Mouse (Mus musculus) urinary bladder, postnatal 14 days (tissue): Measurements from ENCODE around the gene Asdurf.
"Not testable (repeated sequence)": the region's sequence is repeated elsewhere in the genome, so short reads cannot be mapped to it uniquely, and the experiment has no call there.

ENCODE experiments used
- DNase-seq: peaks from one replicate; pipeline ENCODE4 v3.0.0; 2021; ENCODE audit warnings: low spot score

The Asdurf gene

GRCm38 (mm10) chr1:53352327-53353261, at the start of gene Asdurf, which contains the start of the genes Gm28551 and Asnsd1:
Gene Asdurf (minus strand): TSS chr1:53352619.
Gene Gm28551 (minus strand): TSS chr1:53352667.
Gene Asnsd1 (minus strand): TSS chr1:53352752.
- DNase-seq: peak; percentile 97

- not testable (repeated sequence) for DNase-seq
Observed at GRCm38 (mm10) chr1:53393936-53394760, 41.7 kb upstream of the Asdurf start.

- no peak for DNase-seq
Observed at GRCm38 (mm10) chr1:53388762-53389161, 36.3 kb upstream of the Asdurf start.

DNA sequence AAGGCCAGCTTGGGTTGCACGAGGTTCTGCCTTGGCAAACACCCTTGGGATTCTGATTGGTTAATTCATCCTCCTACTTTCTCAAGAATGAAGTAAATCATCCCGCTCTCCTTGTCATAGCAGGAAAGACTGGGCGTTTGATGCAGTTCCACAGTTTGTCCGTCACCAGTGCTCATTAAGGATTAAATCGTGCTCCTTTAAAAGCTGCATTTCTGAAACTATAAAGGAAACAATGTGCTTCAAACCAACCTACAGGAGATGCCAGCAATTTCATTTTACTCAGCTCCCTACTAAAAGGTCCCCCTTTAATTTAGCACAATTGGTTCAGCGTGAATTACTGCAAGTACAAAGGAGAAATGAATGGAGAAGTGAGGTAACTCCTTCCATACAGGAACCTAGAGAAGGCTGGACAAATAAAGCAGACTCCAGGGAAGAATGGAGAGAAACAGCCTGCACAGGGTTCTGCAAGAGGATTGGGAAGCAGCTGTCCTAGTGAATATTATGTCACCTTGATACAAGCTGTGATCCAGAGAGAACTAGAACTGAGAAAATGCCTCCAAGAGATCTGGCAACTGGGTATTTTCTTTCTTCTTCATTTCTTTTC, 31.8 kb upstream of the Asdurf start:
- DNase-seq: no peak

DNA sequence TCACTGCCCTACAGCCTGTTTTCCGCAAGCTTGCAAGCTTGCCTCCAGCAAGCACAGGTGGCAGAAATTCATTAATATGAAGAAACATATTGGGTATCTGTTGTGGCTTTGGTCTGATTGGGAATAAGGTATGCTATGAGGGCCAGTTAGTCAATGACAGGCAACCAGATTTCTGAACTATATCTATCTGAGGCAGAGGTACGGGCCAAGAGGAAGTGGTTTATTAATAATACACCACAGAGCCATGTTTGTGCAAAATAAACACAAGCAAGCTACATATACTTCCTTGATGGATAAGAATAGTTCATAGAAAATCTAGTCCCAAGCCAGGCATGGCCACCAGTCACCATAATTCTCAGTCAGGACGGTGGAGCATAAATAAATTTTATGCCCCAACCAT, 25.3 kb upstream of the Asdurf start:
- no peak for DNase-seq

DNA sequence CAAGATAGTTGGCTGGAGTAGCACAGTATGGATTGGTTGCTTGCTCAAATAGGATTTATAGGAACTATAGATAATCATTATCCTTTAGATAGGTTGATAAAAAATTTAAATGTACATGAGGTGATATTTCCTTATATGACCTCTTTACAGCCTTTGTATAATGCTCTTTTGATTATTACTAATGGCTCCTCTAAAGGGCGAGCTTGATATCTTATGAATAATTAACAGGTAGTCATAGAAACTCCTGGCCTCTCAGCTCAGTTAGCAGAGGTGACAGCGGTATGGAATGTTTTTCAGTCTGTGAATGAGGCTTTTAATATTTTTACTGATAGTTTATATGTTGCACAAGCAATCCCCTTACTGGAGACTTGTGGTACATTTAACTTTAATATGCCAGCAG, 23.5 kb upstream of the Asdurf start:
- DNase-seq: not testable (repeated sequence)

DNA sequence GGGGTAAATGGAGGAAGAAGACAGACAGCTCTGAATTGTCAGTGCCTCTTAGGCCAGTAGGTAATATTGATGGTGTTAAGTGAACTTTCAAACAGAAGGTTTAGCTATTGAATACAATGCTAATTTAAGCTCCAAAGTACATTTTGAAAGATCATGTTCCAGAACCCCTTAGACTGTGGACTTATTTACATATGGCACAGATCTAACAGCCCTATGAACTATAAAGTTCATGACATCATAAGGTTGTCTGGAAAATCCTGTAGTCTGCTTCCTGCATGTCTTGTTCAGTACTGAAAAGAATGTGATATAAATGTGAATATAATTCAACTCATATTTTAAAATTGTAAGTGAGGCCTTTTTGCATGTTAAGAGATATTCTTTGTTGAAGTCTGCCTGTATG, 6.6 kb upstream of the Asdurf start:
- no peak for DNase-seq

DNA sequence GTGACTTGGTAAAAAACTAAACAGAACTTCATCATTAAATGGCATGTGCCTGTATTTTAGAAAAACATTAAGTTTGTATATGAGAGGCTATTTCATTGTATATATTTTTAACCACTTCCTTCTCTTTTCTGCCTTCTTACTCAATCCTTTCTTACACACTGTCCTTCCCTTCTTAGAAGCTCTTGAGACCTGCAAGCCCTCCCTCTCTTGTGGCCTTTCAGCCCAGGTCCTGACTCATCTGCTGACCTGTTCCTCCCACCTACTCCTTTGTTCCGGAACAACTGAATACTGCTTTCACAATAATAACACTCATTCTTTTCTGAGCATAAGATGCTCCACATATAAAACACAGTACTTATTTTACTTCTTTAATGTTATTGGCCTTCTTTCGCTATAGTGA, 11.3 kb downstream of the Asdurf start:
- DNase-seq: no peak

- not testable (repeated sequence) for DNase-seq
Observed at GRCm38 (mm10) chr1:53337403-53337802, 15.0 kb downstream of the Asdurf start.

- no peak for DNase-seq
Observed at GRCm38 (mm10) chr1:53335465-53335864, 17.0 kb downstream of the Asdurf start.

DNA sequence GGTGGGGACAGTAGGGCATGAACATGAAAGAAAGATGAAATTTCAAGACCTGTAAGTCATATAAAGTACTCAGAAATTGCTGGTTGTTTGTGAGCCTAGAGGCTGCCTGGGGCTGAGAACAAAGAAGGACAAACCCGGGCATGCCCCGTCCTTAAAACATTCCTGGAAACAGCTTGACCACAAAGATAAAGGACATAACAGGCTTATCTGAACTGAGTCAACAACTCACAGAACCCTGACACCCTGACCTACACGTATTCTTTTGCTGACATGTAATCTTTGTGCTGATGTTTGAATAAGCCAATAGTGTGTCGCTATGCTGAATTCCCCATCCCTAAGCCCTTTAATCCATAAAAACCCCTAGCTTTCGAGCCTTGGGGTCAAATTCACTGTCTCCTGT, 18.9 kb downstream of the Asdurf start:
- not testable (repeated sequence) for DNase-seq

- no peak for DNase-seq
Observed at GRCm38 (mm10) chr1:53324827-53325494, 27.5 kb downstream of the Asdurf start.

GRCm38 (mm10) chr1:53324277-53324676, 28.1 kb downstream of the Asdurf start:
- no peak for DNase-seq

- DNase-seq: no peak
Observed at GRCm38 (mm10) chr1:53323254-53323653, 29.2 kb downstream of the Asdurf start.

GRCm38 (mm10) chr1:53321662-53322344, 30.6 kb downstream of the Asdurf start:
- no peak for DNase-seq

DNA sequence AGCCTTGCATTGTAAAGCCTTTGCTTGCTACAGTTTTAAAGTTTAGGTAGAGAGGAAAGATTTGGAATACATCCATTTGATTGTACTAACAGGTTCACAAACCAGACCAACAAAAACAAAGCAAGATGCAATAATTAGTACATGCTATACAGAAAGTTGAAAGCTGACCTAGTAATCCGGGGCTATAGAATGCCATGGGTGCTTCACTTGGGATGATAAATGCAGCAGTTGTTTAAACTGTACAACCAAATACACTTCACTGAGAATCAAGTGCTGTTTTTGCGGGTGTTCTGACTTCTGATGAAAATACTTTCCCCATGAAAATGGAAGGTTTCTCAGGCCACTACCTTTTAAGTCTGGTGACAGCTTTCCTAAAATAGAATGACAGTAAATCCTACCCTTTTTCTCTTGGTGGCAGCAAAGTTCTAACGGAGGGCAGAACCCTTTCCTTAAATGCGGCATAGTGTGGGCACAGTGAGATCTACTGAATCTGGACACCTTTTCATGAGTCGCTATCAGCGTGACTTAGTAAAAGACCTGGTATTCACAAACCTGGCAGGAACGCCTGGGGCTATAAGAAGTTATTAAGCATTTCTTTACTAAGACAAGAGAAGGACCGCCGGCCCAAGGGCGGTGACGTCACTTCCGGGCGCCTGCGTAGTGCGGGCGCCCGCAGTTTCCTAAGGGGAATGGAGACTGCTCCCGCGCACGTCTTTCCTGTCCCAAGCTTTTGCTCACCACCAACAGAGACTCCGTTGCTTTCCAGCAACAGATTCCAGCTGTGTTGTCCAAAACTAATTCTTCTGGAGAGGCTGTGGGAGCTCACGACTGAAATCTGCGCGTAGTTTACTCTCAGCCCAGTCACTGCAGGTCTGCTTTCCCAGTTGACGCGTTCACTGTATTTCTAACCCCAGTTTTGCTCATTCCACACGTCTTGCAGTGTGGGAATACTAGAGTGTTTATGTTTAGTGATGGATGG, 39.1 kb downstream of the Asdurf start, which contains the start of gene Osgepl1:
Gene Osgepl1, plus strand, starts transcription at position 636 of the 979 bp plus-strand sequence.
- DNase-seq: peak; percentile 85

- DNase-seq: no peak
Observed at GRCm38 (mm10) chr1:53300506-53300905, 51.9 kb downstream of the Asdurf start.
